Mouse (Mus musculus) cerebellum, adult 18-20 months (tissue): ENCODE measurements around the gene Sort1.

Experiments used
- DNase-seq, 2 experiments: peaks; one replicate each; pipeline ENCODE4 v3.0.0; 2021

Gene Sort1

GRCm38 (mm10) chr3:108384425-108384824 is 100.5 kb downstream of the Sort1 start:
- DNase-seq, result no peak

DNA sequence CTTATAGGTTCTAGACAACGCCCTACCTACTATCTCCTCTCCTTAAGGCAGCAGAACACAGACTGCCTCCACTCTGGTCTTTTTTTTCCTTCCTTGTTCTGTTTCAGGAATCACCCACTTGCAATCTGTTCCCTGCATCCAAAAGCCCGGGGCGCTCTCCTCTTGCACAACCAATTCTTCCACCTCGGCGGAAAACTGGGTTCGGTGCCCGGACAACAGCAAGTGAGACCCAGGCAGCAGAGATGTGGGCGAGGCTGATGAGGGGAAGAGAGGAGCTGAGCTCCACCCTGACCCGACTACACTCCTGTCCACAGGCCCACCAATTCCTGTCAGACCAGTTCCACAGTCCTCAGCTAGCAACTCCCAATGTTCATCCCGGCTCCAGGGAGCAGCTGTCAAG is 102.3 kb downstream of the Sort1 start:
- DNase-seq, result no peak

DNA sequence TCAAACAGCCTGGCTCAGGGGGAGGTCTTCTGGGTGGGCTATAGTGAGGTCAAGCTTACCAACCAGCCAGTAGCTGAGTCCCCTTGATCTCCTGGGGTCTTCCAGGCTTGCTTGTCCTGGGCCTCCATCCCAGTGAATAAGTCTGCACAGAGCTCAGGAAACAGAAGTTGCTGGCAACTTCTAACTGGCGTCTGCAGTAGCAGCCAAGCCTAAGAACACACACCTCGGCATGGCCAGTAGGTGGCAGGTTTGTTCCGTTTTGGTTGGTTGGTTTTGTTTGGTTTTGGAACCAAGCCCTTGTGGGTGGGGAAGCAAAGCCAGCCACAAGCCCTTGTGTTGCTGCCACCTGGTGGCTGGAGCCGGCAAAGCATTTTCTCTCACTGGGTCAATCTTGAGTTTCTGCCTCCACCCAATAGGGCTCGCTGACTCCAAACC is 105.2 kb downstream of the Sort1 start:
- peak; percentile 94 to 97 for DNase-seq

- no peak for DNase-seq
Measured at GRCm38 (mm10) chr3:108392299-108392698, 108.4 kb downstream of the Sort1 start.

DNA sequence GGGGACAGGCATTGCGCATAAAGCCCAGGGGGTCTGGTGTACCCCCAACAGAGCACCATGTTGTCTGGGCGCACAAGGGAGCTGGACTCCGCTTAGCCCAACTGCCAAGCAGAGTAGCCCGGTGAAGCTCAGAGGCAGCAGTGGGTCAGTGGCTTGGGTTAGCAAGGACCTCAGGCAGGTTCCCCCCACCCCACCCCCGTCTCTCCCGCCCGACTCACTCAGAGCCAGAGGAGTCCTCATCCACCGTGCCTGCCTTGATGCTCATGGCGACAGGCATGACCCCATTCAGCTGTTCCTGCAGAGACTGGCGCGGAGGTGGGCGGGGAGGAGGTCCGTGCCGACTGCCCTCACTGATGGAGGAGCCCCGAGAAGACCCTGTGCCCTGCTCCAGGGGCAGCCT is 108.9 kb downstream of the Sort1 start:
- no peak for DNase-seq

- no peak for DNase-seq
Measured at GRCm38 (mm10) chr3:108398281-108398680, 114.4 kb downstream of the Sort1 start.

DNA sequence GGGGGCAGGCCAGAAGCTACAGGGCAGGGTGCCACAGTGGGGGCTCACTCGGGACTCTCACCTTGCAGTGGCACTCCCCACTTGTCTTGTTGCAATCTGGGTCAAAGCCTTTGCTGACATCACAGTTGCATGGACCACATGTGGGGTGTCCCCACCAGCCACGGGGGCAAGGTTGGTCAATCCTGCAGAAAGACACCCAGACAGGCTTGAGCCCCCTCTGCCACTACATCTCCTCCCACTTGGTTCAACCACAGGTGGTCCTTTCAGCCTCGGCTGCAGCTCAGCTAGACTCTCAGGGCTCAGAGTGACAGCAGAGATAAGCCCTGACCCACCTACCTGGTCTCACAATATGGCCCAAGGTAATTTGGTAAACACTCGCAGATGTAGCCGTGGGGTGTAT is 116.6 kb downstream of the Sort1 start:
- peak; percentile 8 to 14 for DNase-seq

DNA sequence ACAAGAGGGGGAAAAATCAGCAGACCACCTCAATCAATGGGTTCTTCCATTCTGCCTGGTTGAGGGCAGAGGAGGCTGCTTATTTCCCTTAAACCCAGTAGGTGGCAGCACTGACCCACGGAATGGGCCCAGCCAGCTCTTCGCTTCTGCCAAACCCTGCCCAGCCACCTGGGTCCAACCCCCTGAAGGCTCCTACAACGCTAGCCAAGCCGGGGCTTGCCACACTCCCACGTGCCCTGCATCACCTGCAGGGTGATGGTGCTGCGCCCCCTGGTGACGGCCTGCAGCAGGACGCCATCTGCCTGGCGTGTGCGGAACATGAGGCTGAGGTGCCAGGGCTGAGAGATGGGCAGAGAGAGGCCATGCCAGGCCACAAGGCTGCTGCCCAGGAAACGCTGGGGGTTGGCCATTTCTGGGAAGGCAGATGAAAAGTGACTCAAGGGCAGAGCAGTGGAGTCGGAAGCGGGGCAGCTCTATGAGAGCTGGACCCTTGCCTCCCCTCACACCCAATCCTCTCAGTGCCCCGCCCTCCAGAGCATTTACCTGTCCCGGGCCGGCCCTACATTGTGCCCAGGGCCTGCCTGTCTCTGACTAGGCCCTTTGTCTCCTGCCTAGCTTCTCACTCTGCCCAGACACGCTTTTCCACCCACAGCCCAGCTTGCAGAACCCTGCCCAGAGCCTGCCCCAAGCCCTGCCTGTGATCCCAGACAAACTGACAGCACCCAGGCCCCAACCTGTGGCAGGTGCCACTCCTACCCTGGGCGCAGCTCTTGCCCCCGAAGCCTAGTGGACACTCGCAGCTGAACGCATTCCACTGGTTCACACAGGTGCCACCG is 118.0 kb downstream of the Sort1 start:
- peak; percentile 94 to 95 for DNase-seq

- DNase-seq, result no peak
Measured at GRCm38 (mm10) chr3:108402528-108402920, 118.6 kb downstream of the Sort1 start.

- DNase-seq, result no peak
Measured at GRCm38 (mm10) chr3:108405536-108406305, 121.8 kb downstream of the Sort1 start.

- DNase-seq, result no peak
Measured at GRCm38 (mm10) chr3:108406306-108406885, 122.5 kb downstream of the Sort1 start.

- peak in 1 of 2 experiments; percentile 2 for DNase-seq
Measured at GRCm38 (mm10) chr3:108408517-108409008, 124.7 kb downstream of the Sort1 start.

DNA sequence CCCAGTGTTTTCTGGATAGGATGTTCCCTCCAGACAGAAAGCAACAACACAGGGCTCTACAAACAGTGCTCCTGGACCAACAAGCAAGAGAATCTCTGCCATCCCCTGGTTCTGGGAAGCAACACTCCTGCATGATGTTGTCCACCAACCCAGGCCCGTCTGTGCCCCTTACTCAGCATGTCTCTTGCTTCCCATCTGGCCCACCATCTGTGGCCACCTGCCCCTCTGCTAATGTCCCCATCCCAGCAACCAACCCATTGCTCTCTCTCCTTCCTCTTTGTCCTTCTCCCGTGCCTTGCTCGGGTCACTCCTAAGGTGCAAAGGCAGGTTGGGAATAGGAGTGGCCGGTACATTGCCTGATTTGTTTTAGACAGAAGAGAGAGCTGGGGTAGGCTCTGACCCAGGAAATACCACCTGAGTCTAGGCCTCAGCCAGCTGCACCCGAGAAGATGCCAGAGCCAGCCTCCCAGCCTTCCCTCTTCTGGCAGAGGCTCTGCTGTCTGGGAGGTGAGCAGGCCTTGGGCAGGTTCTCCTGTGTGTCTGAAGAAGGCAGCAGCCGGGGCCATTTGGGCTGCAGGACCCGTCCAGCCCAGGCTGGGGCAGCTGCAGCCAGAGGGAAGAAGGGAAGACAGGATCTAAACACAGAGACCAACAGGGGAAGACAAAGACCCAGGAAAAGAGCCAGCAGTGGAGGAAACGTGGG is 125.9 kb downstream of the Sort1 start:
- DNase-seq, result peak in 1 of 2 experiments; percentile 39

GRCm38 (mm10) chr3:108410359-108410714 is 126.5 kb downstream of the Sort1 start:
- peak in 1 of 2 experiments; percentile 20 for DNase-seq
